Mouse (Mus musculus) heart, embryonic 15.5 days (tissue): ENCODE data around the gene Slc25a21. TPM values are rescaled to one million over a fixed set of nuclear protein-coding genes. Genes with fewer than 3 reads are reported as not detected.
"Not testable (repeated sequence)": the region's sequence is repeated elsewhere in the genome, so short reads cannot be mapped to it uniquely, and the experiment has no call there.

ENCODE experiments used
- ATAC-seq: fragments of 200-750 bp; cut with Nextera tagmentation; replicated peaks from 2 replicates; pipeline ENCODE4 v1.8.0; 2017; ENCODE audit warnings: low read depth, moderate TSS enrichment; ENCODE audit not compliant: insufficient number of reproducible peaks, insufficient read depth, low FRiP score
- H3K27ac ChIP-seq: fragments of 300-500 bp; sonication (generic); 2 replicates; pipeline ENCODE4 v1.5.1; 2015; ENCODE audit warnings: mild to moderate bottlenecking, inconsistent platforms
- H3K27me3 ChIP-seq: fragments of 300-500 bp; sonication (generic); 2 replicates; pipeline ENCODE4 v1.6.1; 2015; ENCODE audit warnings: inconsistent platforms
- H3K36me3 ChIP-seq: fragments of 300-500 bp; sonication (generic); 2 replicates; pipeline ENCODE4 v1.6.1; 2015; ENCODE audit warnings: mild to moderate bottlenecking, inconsistent platforms
- H3K4me1 ChIP-seq: fragments of 300-500 bp; sonication (generic); replicated peaks from 2 replicates; pipeline ENCODE4 v1.6.1; 2015; ENCODE audit warnings: inconsistent platforms
- H3K4me2 ChIP-seq: fragments of 300-500 bp; sonication (generic); 2 replicates; pipeline ENCODE4 v1.6.1; 2015; ENCODE audit warnings: inconsistent platforms, mild to moderate bottlenecking, moderate library complexity
- H3K4me3 ChIP-seq: fragments of 300-500 bp; sonication (generic); 2 replicates; pipeline ENCODE4 v1.5.1; 2015; ENCODE audit warnings: mild to moderate bottlenecking, inconsistent platforms
- H3K9ac ChIP-seq: fragments of 300-500 bp; sonication (generic); 2 replicates; pipeline ENCODE4 v1.6.1; 2015; ENCODE audit warnings: mild to moderate bottlenecking, inconsistent platforms
- H3K9me3 ChIP-seq: fragments of 300-500 bp; sonication (generic); replicated peaks from 2 replicates; pipeline ENCODE4 v1.6.1; 2016; ENCODE audit warnings: inconsistent platforms
- WGBS: fragments of 180-500 bp; shearing (Covaris S2); methylation state at CpG from one replicate; pipeline ENCODE4 v1.1.7; 2015; ENCODE audit warnings: mixed read lengths; 5-methylcytosine and 5-hydroxymethylcytosine counted together
- polyA plus RNA-seq: library from polyadenylated mRNA; unstranded; fragments of >200 nt; fragmentation: Nextera tagmentation; extraction: Ambion mirVana; gene quantifications from 2 replicates; pipeline ENCODE4 v1.2.1, GENCODE M21; 2015

Slc25a21 gene
- polyA plus RNA-seq = 0.21 and 0.27 TPM in 2 replicates

DNA sequence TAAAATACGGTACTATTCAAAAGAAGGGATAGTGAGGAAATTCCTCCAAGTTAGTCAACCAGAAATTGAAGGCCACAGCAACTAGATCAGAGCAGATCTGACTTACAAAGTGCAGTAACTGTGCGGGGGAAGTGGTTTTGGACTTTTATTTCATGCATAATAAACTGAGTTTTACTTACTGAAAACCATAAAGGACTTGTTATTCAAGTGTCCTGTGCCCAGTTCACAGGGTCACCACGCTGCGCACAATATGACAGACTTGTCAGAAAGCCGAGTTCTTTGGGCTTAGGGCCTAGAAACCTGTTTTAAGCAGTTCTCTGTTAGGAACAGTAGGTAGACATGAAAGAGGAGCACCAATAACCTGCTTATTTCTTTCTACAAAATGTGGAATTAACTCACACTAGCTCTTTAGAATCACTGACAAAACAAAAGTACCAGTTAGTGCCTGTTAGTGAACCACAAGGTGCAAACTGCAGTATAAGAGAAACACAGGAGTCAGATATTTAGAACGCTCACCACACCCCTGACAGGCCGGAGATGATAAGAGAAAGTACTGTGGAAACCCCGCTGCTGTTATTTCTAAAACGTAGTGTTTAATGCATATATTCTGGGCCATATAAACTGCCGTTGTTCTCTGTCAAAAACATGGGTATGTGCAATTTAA is at the start of gene Slc25a21:
Gene Slc25a21, minus strand, starts transcription at position 110 of the 664 bp plus-strand sequence.
- peak within 1 kb of the TSS; percentile 63 for H3K4me3 ChIP-seq
- H3K27ac ChIP-seq = no peak within 1 kb of the TSS
- no peaks in the 10 kb centered on the region for H3K9me3 ChIP-seq
- peak within 1 kb of the TSS; percentile 49 for H3K9ac ChIP-seq
- no peaks in the 10 kb centered on the region for H3K27me3 ChIP-seq
- no peak for ATAC-seq
- 78% methylated on average over 10 of the region's 10 CpGs for WGBS
- peaks cover 9% of the 10 kb centered on the region for H3K4me1 ChIP-seq
- no peaks in the 10 kb centered on the region for H3K36me3 ChIP-seq
- peak within 1 kb of the TSS; percentile 97 for H3K4me2 ChIP-seq

GRCm38 (mm10) chr12:57243671-57244495 is 46.6 kb upstream of the Slc25a21 start:
- ATAC-seq = no peak
- no peaks in the 10 kb centered on the region for H3K9me3 ChIP-seq
- no peaks in the 10 kb centered on the region for H3K27me3 ChIP-seq
- no peak overlapping the region for H3K4me3 ChIP-seq
- peaks cover 15% of the 10 kb centered on the region for H3K36me3 ChIP-seq
- H3K4me1 ChIP-seq = no peaks in the 10 kb centered on the region
- H3K9ac ChIP-seq = no peak overlapping the region
- H3K4me2 ChIP-seq = no peak overlapping the region
- WGBS = 82% methylated on average over 5 of the region's 5 CpGs
- H3K27ac ChIP-seq = no peak overlapping the region

DNA sequence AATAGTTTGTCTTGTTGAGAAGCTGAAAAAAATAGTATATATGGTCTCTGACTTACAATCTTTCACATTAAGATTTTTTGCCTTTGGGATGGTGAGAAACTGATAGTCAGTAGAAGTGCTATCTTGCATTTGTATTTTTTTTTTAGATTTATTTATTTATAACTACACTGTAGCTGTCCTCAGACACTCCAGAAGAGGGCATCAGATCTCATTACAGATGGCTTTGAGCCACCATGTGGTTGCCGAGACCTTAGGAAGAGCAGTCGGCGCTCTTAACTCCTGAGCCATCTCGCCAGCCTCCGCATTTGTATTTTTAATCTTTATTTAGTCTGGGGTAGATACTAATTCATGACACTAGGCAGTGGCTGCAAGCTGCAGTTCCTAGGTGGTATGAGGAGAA is 36.1 kb upstream of the Slc25a21 start:
- Histone ChIP-seq H3K4me2 (no peak overlapping the region), H3K4me3 (no peak overlapping the region), H3K9ac (no peak overlapping the region), H3K27ac (no peak overlapping the region), H3K4me1 (peaks cover 7% of the 10 kb centered on the region), H3K36me3 (peaks cover 4% of the 10 kb centered on the region), H3K9me3 (no peaks in the 10 kb centered on the region), H3K27me3 (no peaks in the 10 kb centered on the region)
- WGBS = 75% methylated on average over 5 of the region's 5 CpGs
- ATAC-seq = no peak

DNA sequence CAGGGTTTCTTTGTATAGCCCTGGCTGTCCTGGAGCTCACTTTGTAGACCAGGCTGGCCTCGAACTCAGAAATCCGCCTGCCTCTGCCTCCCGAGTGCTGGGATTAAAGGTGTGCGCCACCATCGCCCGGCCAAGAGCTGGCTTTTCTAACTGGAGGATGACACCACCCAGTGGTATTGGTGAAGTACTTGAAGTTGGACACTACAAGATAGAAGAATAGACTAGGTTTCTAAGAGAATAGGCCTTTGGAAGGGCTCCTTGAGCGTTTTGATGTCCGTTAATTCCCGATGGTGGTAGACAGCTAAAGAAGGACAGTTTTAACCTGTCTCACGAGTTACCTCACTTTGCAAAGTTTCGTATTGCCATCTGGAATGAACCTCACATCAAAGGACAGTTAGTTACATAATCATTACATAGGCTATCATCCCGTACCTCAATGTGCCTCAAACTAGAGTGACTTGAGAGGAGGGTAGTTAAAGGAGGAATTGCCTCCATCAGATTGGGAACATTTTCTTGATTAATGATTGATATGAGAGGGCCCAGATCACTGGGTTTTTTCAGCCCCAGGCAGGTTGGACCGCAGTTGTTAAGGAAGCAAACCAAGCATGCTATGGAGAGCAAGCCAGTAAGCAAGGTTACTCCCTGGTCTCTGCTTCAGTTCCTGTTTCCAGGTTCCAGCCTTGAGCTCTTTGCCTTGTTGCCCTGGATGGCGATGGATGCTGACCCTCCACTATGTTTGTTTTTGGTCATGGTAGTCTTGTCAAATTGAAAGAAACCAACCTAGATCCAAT is 34.0 kb upstream of the Slc25a21 start:
- no peak for ATAC-seq
- 66% methylated on average over 14 of the region's 14 CpGs for WGBS
- peak overlapping the region; percentile 74; the same call in 1 of the 2 replicates for H3K9ac ChIP-seq
- no peak overlapping the region for H3K27ac ChIP-seq
- H3K4me3 ChIP-seq = peak overlapping the region; percentile 84
- peak overlapping the region; percentile 78 for H3K4me2 ChIP-seq
- H3K4me1 ChIP-seq = peaks cover 7% of the 10 kb centered on the region
- no peaks in the 10 kb centered on the region for H3K36me3 ChIP-seq
- H3K9me3 ChIP-seq = no peaks in the 10 kb centered on the region
- no peaks in the 10 kb centered on the region for H3K27me3 ChIP-seq

DNA sequence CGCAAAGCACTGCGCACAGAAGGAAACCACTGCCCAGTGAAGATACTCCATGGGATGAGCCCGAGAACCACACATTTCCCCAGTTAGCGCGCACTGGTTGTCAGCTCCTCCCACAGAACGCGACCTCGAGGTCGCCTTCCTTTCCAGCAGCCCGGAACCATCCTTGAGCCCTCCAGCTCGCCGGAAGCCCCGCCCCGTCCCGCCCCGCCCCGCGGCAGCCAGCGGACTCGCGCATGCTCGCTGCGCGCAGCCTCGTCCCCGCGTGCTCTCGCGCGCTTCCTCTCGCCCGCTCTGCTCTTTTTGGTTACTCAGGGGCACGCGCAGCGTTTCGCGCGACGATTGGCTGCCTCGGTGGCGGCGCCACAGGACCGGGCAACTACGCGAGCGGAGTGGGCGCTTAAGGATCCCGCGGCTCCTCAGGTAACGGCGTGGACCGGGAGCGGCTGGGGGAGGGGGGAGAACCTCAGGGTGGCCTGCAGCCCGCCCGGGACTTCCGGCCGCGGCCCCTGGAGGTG is 33.0 kb upstream of the Slc25a21 start, which contains the start of the genes Prps1l3 and Mipol1:
Gene Prps1l3, plus strand, starts transcription at position 221 of the 515 bp plus-strand sequence.
Gene Mipol1, plus strand, starts transcription at position 236 of the 515 bp plus-strand sequence.
- H3K27me3 ChIP-seq = no peaks in the 10 kb centered on the region
- no peaks in the 10 kb centered on the region for H3K9me3 ChIP-seq
- ATAC-seq = peak; percentile 97
- WGBS = under 1% methylated on average over 57 of the region's 58 CpGs
- H3K27ac ChIP-seq = peak within 1 kb of the TSS; percentile 88
- H3K36me3 ChIP-seq = no peaks in the 10 kb centered on the region
- peaks cover 7% of the 10 kb centered on the region for H3K4me1 ChIP-seq
- peak within 1 kb of the TSS; percentile 78 for H3K4me2 ChIP-seq
- peak within 1 kb of the TSS; percentile 74 for H3K9ac ChIP-seq
- H3K4me3 ChIP-seq = peak within 1 kb of the TSS; percentile 84

DNA sequence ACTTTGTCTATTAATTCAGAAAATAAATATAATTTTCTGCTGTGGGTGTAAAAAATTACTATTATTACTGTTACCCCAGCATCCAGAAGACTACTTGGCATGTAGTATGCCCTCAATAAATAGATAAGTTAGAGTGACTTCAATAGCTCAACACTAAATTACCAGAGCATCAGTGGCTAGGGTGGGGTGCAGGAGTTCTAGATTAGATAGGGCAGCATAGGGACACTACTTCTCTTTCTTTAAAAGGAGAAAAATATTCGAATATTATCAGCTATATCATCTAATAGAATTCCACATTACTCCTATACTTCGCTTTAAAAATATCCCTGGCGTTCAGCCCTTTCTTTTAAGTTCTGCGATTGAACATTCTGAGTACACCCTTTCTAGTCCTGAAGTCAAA is 32.4 kb upstream of the Slc25a21 start:
- Histone ChIP-seq H3K4me3 (peak overlapping the region; percentile 84), H3K9ac (peak overlapping the region; percentile 55), H3K4me2 (peak overlapping the region; percentile 78), H3K36me3 (no peaks in the 10 kb centered on the region), H3K27me3 (no peaks in the 10 kb centered on the region), H3K4me1 (peaks cover 7% of the 10 kb centered on the region), H3K9me3 (no peaks in the 10 kb centered on the region), H3K27ac (peak overlapping the region; percentile 88)
- 13% methylated on average over 4 of the region's 4 CpGs for WGBS
- no peak for ATAC-seq

GRCm38 (mm10) chr12:57227776-57228175 is 30.5 kb upstream of the Slc25a21 start:
- Histone ChIP-seq H3K4me2 (no peak overlapping the region), H3K36me3 (no peaks in the 10 kb centered on the region), H3K4me3 (no peak overlapping the region), H3K4me1 (peaks cover 7% of the 10 kb centered on the region), H3K9ac (no peak overlapping the region), H3K9me3 (no peaks in the 10 kb centered on the region), H3K27ac (no peak overlapping the region), H3K27me3 (no peaks in the 10 kb centered on the region)
- WGBS = 82% methylated on average over 5 of the region's 8 CpGs
- no peak for ATAC-seq

GRCm38 (mm10) chr12:57226411-57226810 is 29.1 kb upstream of the Slc25a21 start:
- WGBS = 80% methylated on average over 9 of the region's 9 CpGs

GRCm38 (mm10) chr12:57212463-57212862 is 15.2 kb upstream of the Slc25a21 start:
- 76% methylated on average over 5 of the region's 5 CpGs for WGBS
- H3K27me3 ChIP-seq, H3K4me2 ChIP-seq: not testable (repeated sequence)

More at GRCm38 (mm10) chr12:57226411-57226810, 29.1 kb upstream of the Slc25a21 start:
- Histone ChIP-seq H3K4me3 (no peak overlapping the region), H3K27me3 (no peaks in the 10 kb centered on the region), H3K4me1 (peaks cover 4% of the 10 kb centered on the region), H3K36me3 (no peaks in the 10 kb centered on the region), H3K27ac (no peak overlapping the region), H3K4me2 (no peak overlapping the region), H3K9me3 (no peaks in the 10 kb centered on the region), H3K9ac (no peak overlapping the region)
- no peak for ATAC-seq

DNA sequence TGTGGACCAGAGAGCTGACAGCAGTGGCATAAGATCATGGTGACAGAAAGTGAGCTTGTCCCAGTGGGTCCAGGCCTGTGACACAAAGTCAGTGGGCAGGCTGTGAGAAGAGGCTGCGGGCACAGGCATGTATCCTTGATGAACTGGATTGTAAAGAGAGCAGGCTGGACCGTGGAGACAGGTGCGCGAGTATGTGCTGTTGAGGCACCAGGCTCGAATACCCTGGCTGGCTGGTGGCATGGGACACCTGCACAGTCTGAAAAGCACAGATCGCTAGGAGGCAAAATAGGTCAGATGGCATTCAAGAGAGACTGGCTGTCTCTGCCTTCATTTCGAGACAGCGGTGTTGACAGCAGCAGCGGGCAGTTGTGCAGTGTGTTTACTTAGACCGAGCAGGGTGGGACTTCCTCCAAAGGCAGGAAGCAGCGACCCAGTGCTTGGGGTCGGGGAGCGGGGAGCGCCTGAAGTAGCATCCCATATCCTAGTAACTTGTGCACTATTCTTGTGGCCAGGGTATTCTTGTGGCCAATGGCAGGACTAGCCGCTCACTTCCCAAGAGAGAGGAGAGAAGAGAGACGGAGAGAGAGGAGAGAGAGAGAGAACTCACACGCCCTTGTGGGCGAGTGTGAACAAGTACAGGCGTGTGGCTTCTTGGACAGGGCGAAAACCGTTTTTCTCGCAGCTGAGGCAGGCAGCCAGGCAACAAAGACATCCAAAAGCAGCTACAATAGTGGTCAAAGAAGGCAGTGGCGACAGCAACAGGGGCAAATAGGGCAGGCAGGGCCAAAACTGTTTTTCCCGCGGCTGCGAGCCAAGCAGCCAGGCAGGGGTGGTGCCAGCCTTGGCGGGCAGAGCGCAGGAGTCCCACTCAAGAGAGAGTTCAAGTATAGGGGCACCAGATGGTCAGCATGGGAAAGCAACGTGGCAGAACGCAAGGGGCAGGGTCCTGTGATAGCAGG is 14.4 kb upstream of the Slc25a21 start:
- peaks cover 3% of the 10 kb centered on the region for H3K4me1 ChIP-seq
- H3K9ac ChIP-seq = peak overlapping the region; percentile 67
- H3K36me3 ChIP-seq = no peaks in the 10 kb centered on the region
- H3K9me3 ChIP-seq = no peaks in the 10 kb centered on the region
- peak overlapping the region; percentile 57 for H3K4me3 ChIP-seq
- WGBS = 4% methylated on average over 30 of the region's 30 CpGs
- peak overlapping the region; percentile 86 for H3K4me2 ChIP-seq
- H3K27me3 ChIP-seq = no peaks in the 10 kb centered on the region
- peak overlapping the region; percentile 56 for H3K27ac ChIP-seq
- ATAC-seq = peak; percentile 79

More at GRCm38 (mm10) chr12:57212463-57212862, 15.2 kb upstream of the Slc25a21 start:
- not testable (repeated sequence) for H3K4me3 ChIP-seq, H3K9ac ChIP-seq, H3K9me3 ChIP-seq, H3K27ac ChIP-seq, ATAC-seq, H3K36me3 ChIP-seq, H3K4me1 ChIP-seq
